ENCODE assay signal across 7 mouse cellular contexts in the genomic region with DNA sequence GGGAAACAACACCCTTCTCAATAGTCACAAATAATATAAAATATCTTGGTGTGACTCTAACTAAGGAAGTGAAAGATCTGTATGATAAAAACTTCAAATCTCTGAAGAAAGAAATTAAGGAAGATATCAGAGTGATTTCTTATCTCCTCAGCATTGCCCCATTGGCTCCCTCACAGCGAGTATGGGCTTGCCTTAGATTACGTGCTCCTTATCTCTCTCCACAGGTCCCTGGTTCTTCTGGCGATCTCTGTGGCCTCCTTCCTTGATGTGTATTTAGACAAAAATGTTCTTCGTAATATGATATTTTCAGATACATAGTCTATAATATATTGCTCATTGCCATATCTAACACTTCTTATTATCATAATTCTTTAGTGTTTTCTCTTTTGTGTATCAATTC.
DNase-seq lines count a peak whose midpoint lies in the region; ATAC-seq and TF ChIP-seq lines count a peak whose summit lies in the region.
"Not testable (repeated sequence)": the region's sequence is repeated elsewhere in the genome, so short reads cannot be mapped to it uniquely, and the experiment has no call there.

No protein-coding gene starts in this region.

- H3K4me2 ChIP-seq in liver, embryonic 14.5 days (ENCODE audit: low read depth) = not testable (repeated sequence)

- DNase-seq in G1E (ENCODE audit: low spot score) (peak; percentile 55), MEL (ENCODE audit: low read depth, low spot score) (peak; percentile 68), MEL-GATA-1-ER (ENCODE audit: extremely low read depth, low read depth) (peak; percentile 36)
- DNase-seq in c-Kit-negative CD71-positive TER-119-positive erythroid progenitor cells, embryonic 14.5 days (ENCODE audit: low read depth, low spot score) = peak; percentile 43
- peak; percentile 38 for DNase-seq in c-Kit-positive CD71-positive TER-119-negative erythroid progenitor cells, embryonic 14.5 days (ENCODE audit: low read depth)
- peak; percentile 53 for DNase-seq in c-Kit-positive CD71-positive TER-119-positive erythroid progenitor cells, embryonic 14.5 days (ENCODE audit: low spot score)
- DNase-seq in liver, embryonic 14.5 days (ENCODE audit: low read depth in 3 of 3, low spot score in 3 of 3) = peak in 2 of 3 experiments; percentile 49 to 70

- not testable (repeated sequence) for TF ChIP-seq RAD21 in MEL (IDR thresholded peaks at IDR 0.05; ENCODE audit: low read depth, low read length)

- not testable (repeated sequence) for TF ChIP-seq CTCF in G1E (IDR thresholded peaks at IDR 0.05; ENCODE audit: low read depth, low read length); MEL (IDR thresholded peaks at IDR 0.05 in 2 of 3, conservative IDR thresholded peaks at IDR 0.05 in 1 of 3; ENCODE audit: control insufficient read depth in 1 of 3, insufficient read depth in 1 of 3, low read depth in 2 of 3, low read length in 3 of 3, poor library complexity in 1 of 3, severe bottlenecking in 1 of 3); liver, embryonic 14.5 days (IDR thresholded peaks at IDR 0.05; ENCODE audit: low read depth)

- H3K36me3 ChIP-seq in G1E (replicated peaks); MEL (ENCODE audit: control insufficient read depth in 1 of 2, insufficient read depth in 2 of 2, low read length in 2 of 2); liver, embryonic 14.5 days (replicated peaks; ENCODE audit: control insufficient read depth, insufficient read depth, low read depth): not testable (repeated sequence)

- TF ChIP-seq EP300 in MEL (IDR thresholded peaks at IDR 0.05; ENCODE audit: low read depth in 1 of 2, low read length in 2 of 2) = peak; percentile 74 to 75
- TF ChIP-seq EP300 in liver, embryonic 14.5 days (IDR thresholded peaks at IDR 0.05; ENCODE audit: low read depth) = not testable (repeated sequence)

- H3K4me1 ChIP-seq in G1E (ENCODE audit: insufficient read depth, low read depth, low read length) (peaks cover 32% of the 10 kb centered on the region), MEL (ENCODE audit: control insufficient read depth in 1 of 2, insufficient read depth in 2 of 2, low read length in 2 of 2) (peaks cover 4 to 13% of the 10 kb centered on the region in 2 experiments; a peak in 3 of 4 replicates)
- not testable (repeated sequence) for H3K4me1 ChIP-seq in liver, embryonic 14.5 days (replicated peaks; ENCODE audit: control insufficient read depth in 2 of 2, insufficient read depth in 2 of 2, low read length in 1 of 2)

- TF ChIP-seq POLR2A in MEL (IDR thresholded peaks at IDR 0.05; ENCODE audit: control insufficient read depth in 1 of 2, insufficient read depth in 1 of 2, low read depth in 1 of 2, low read length in 2 of 2, poor library complexity in 1 of 2) = not testable (repeated sequence)

- H3K9ac ChIP-seq in MEL (ENCODE audit: control insufficient read depth, low read depth, low read length, poor library complexity, severe bottlenecking); liver, embryonic 14.5 days (replicated peaks): not testable (repeated sequence)

- peak; percentile 100 for ATAC-seq in G1E (ENCODE audit: extremely low read depth, insufficient number of reproducible peaks, low FRiP score, poor library complexity, severe bottlenecking)
- not testable (repeated sequence) for ATAC-seq in liver, embryonic 14.5 days (ENCODE audit: insufficient read depth)

- not testable (repeated sequence) for H3K4me3 ChIP-seq in G1E (ENCODE audit: low read depth, low read length); MEL (ENCODE audit: control insufficient read depth in 1 of 2, insufficient read depth in 1 of 2, low read depth in 2 of 2, low read length in 2 of 2); liver, embryonic 14.5 days (ENCODE audit: insufficient read depth in 1 of 2, low read depth in 2 of 2, low read length in 2 of 2)

- 52% methylated on average over 4 of the region's 4 CpGs for WGBS in liver, embryonic 14.5 days (ENCODE audit: insufficient replicate concordance)

- H3K79me2 ChIP-seq in MEL (ENCODE audit: control insufficient read depth, insufficient read depth, low read length, poor library complexity) = not testable (repeated sequence)

- H3K27ac ChIP-seq in MEL (ENCODE audit: control insufficient read depth, low read depth, low read length); liver, embryonic 14.5 days: not testable (repeated sequence)

- H3K9me3 ChIP-seq in G1E (replicated peaks); MEL (replicated peaks; ENCODE audit: insufficient read depth, low read length); liver, embryonic 14.5 days (ENCODE audit: control insufficient read depth, low read length): not testable (repeated sequence)

- not testable (repeated sequence) for H3K27me3 ChIP-seq in G1E (ENCODE audit: insufficient read depth, low read length); MEL (ENCODE audit: control insufficient read depth in 1 of 2, insufficient read depth in 2 of 2, low read length in 2 of 2); liver, embryonic 14.5 days (ENCODE audit: control insufficient read depth, insufficient read depth, low read length)

TF ChIP-seq in MEL, 35 proteins besides CTCF, POLR2A, EP300 and RAD21:
- TF ChIP-seq ETS1 (IDR thresholded peaks at IDR 0.05; ENCODE audit: low read depth, low read length) (peak; percentile 53), TCF12 (IDR thresholded peaks at IDR 0.05; ENCODE audit: low read depth, low read length) (peak; percentile 82), GATA1 (IDR thresholded peaks at IDR 0.05; ENCODE audit: low read depth, low read length) (peak; percentile 89)
